Mouse (Mus musculus) layer of hippocampus, postnatal 14 days (tissue): ENCODE data around the gene Klhl25. TPM values are rescaled to one million over a fixed set of nuclear protein-coding genes. Genes with fewer than 3 reads are reported as not detected.
"Not testable (repeated sequence)": the region's sequence is repeated elsewhere in the genome, so short reads cannot be mapped to it uniquely, and the experiment has no call there.

Experiments
- DNase-seq, 2 experiments: peaks; one replicate each; pipeline ENCODE4 v3.0.0; 2021 to 2022; ENCODE audit warnings: low spot score in 2 of 2, mixed read lengths in 1 of 2
- total RNA-seq, 2 experiments: library from RNA; stranded (reverse); gene quantifications; 2 replicates each; pipeline ENCODE4 v1.2.3; 2021

Gene Klhl25
- total RNA-seq, 2 experiments from 2014 or later = 10.6 to 16.5 TPM

GRCm38 (mm10) chr7:75872255-75872654, 24.1 kb downstream of the Klhl25 start:
- DNase-seq = no peak

- DNase-seq = no peak
Measured at GRCm38 (mm10) chr7:75872697-75873096, 24.6 kb downstream of the Klhl25 start.

GRCm38 (mm10) chr7:75873216-75873615, 25.1 kb downstream of the Klhl25 start:
- DNase-seq = no peak

DNA sequence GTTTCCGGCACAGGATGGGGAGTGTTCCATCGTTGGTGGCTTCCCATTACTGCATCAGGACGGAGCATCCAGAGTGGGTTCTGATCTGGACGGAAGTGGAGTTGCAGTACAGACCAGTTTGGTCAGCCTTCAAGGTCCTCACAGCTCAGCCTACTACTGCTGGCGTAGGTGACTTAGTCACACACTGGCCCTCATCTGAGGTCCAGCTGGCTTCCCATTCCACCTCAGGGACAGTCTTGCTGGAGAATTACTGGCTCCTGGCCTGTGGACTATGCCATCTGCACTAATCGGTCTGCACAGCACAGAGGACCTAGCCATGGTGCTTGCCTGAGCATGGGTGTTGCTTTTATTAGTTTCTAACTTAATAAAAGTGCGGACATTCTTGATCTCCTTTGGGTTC, 25.6 kb downstream of the Klhl25 start:
- DNase-seq = no peak

GRCm38 (mm10) chr7:75879436-75879835, 31.3 kb downstream of the Klhl25 start:
- DNase-seq = not testable (repeated sequence)

GRCm38 (mm10) chr7:75880236-75880635, 32.1 kb downstream of the Klhl25 start:
- DNase-seq = no peak

DNA sequence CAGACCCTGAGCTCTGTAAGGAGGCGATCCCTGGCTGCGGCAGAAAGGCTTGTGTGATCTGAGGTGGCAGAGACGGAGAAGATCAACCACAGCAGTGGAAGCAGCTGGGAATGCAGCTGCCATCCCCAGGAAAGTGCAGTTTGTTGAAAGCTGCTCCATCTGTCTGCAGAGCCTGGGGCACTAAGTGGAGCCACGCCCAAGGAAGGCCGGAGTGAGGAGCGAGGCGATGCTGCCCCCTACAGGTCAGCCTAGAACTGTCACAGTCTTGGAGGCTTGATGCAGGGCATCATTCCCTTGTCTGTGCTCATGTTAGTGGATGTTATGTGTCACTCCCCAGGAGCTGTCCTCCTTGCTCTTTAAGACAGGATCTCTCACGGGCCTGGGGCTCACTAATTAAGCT, 32.5 kb downstream of the Klhl25 start:
- DNase-seq = peak; percentile 81 to 82

DNA sequence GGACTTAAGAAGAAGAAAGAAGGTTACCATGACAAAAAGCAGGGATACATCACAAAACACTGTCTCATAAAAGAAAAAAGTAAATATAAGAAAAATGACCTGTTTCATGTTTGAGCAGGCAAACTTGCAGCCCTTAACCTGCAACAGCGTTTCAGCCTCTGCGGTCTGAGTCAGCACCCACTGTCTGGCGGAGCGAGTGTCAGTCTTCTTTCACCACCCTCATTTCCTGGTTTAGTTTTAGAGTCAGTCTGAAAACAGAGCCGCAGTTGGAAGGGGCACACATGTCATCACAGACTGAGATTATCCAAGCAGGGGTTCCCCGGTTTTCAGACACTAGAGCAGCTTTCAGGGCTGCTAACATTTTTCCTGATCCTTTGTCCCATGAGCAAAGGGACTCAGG, 33.3 kb downstream of the Klhl25 start:
- no peak for DNase-seq

DNA sequence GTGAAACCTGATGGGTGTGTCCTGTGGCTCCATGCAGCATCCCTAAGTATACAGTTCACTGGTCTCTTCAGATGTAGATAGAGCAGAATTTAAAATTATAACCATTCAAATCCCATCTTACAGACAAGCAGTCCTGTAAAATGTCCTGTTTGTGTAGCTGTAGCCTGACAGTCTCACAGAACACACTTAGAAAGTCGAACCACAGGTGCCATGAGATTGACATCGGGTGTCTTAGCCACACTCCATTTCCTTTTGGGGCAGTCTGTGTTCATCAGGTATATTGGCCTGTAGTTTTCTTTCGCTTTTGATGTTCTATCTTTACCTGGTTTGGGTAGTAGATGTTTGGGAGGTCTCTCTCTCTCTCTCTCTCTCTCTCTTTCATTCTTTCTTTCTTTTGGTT, 33.7 kb downstream of the Klhl25 start:
- DNase-seq = no peak

DNA sequence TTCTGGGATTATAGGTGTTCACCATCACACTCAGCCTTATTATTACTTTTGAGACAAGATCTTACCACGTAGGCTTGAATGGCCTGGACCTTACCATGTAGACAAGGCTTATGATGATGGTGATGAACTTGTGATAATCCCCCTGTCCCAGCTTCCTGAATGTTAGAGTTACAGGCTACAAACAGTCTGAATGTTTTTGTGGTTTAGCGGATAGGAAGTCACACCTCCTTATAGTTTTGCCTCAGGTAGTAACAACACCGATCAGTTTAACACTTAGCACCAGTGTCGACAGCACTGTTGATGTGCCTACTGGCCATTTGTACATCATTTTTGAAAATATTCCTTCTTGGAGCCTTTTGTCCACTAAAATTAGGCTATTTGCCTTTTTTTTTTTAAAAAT, 43.4 kb downstream of the Klhl25 start:
- DNase-seq = no peak

DNA sequence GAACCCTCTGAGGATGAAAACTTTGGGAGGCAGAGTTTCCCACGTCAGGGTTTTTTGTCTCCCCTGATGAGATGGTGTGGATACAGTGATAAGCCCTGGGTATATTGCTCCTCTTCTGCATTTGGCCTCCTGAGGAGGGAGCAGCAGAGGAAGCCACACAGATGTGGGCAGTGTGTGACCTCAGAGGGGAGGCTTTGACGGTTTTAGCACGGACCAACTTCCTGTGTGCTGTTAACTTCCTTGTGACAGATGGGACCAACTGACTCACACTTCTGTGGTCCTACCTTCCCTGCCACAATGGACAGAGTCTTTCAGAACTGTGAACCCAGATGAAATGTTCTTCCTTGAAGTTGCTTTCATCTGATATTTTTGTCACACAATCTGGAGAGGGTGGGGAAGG, 44.6 kb downstream of the Klhl25 start:
- DNase-seq = no peak

GRCm38 (mm10) chr7:75893709-75894108, 45.6 kb downstream of the Klhl25 start:
- DNase-seq = no peak

DNA sequence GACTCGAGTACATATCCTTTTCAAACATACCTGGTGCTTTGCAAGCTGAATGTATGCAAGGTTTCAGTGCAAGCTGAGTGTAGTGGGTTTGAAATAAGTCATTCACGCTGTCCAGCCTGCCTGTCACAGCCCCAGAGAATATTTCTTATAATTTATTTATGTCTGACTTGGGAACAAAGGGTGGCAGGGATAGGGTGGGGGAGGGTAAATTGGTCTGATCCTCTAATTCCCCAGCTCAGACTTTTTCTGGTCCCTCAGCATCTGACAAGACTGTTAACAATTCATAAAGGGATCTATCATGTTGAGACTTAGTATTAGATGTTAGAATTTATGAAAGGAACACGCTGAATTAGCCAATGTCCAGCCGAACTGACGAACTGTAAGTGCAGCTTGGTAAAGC, 48.9 kb downstream of the Klhl25 start:
- DNase-seq = no peak

- no peak for DNase-seq
Measured at GRCm38 (mm10) chr7:75899102-75899501, 51.0 kb downstream of the Klhl25 start.

DNA sequence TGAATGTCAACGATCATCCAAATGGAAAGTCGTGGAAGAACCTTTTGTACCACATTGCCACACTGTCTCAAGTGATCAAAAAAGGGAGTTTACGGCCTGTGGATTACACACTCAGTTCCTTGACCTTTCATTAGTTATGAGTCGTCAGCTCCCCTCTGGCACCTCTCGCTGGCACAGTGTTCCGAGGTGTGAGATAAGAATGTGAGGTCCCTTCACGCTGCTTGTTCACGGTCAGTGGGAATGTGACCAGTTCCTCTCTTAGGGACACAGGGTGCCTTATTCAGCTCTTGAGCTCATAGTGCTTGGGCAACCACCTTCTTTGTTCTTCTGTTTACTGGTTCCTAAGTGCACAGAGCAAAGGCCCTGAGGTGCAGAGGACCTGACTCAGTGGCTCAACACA, 51.4 kb downstream of the Klhl25 start:
- no peak for DNase-seq

DNA sequence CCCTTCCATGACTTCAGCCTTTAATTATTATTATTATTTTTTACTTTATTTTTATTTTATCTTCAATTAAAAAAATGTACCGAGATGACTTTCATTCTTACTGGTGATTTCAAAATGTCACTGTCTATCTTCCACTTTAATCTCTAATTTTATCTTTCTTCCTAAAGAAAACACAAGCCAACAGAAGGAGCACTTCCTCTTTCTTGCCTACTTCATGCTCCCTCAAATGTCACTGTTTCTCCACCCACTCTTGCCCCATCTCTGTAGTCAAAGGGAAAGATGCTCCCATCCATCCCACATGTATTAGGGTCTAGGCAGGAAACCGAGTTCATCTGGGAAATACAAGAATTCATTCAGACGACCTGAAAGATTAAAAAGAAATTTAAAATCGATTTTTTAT, 51.8 kb downstream of the Klhl25 start:
- DNase-seq = no peak

GRCm38 (mm10) chr7:75905145-75905544, 57.0 kb downstream of the Klhl25 start:
- DNase-seq = peak in 1 of 2 experiments; percentile 22

GRCm38 (mm10) chr7:75910035-75910651, 62.0 kb downstream of the Klhl25 start:
- peak; percentile 69 to 83 for DNase-seq

DNA sequence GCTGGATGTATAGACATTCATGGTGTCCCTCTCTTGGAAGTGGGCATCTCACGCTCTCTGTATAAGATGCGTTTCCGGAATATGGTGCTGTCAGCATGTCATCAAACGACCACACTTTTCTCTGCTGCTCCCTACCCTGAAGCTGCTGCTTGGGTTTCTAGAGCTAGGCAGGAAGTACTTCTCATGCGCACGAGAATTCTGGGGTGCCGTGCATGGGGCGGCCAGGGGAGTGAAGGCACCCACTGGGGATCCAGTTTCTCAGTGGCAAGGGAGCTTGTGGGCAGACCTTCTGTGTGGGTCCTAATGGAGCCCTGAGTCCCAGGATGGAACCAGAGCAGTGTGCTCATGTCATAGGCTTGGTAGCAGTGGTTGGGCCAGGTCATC, 62.5 kb downstream of the Klhl25 start:
- DNase-seq = no peak

DNA sequence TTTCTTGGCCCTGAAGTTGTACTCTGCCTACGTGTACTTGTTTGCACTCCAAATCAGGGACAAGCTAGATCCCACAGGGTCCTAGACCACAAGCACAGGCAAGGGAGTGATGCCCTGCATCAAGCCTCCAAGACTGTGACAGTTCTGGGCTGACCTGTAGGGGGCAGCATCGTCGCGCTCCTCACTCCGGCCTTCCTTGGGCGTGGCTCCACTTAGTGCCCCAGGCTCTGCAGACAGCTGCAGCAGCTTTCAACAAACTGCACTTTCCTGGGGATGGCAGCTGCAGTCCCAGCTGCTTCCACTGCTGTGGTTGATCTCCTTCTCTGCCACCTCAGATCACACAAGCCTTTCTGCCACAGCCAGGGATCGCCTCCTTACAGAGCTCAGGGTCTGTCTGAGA, 65.8 kb downstream of the Klhl25 start:
- peak; percentile 78 to 80 for DNase-seq

- DNase-seq = not testable (repeated sequence)
Measured at GRCm38 (mm10) chr7:75915550-75915949, 67.4 kb downstream of the Klhl25 start.

DNA sequence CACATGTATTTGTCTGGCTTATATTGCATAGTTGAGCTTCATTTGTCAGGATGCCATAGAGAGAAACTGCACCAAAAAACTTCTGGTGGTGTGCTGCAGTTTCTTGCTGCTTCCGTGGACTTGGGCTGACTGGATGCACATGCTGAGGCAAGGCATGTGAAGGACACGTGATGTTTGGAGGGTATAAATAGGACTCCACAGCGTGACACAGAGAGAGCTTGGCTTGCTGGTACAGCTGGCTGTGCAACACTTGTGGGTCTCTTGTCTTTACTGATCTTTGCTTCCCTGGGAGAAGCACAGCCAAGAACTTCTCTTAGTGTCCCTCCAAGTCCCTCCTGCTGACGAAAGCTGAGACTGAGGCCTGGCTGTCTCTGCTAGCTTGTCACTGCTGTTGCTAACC, 69.6 kb downstream of the Klhl25 start:
- no peak for DNase-seq

DNA sequence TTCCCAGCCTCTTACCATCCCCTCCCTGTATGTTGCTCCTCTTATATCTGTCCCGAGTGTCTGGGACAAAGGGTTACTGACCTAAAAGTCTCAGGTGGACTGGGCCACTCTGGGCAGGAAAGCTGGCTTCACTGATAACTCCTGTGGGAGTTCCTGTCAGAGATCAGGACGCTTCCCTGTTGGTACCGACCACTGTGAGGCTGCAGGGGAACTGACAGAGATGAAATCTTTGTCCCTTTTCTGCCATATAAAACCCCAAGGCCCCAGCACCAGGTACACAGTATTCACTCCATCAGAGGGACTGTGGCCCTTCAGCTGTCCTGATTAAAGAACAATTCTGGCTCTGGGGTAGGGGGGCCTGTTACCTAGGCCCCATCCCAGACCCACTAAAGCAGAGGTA, 71.6 kb downstream of the Klhl25 start:
- not testable (repeated sequence) for DNase-seq
